Comparison of ENCODE assay signal across 28 mouse cellular contexts in the genomic region with DNA sequence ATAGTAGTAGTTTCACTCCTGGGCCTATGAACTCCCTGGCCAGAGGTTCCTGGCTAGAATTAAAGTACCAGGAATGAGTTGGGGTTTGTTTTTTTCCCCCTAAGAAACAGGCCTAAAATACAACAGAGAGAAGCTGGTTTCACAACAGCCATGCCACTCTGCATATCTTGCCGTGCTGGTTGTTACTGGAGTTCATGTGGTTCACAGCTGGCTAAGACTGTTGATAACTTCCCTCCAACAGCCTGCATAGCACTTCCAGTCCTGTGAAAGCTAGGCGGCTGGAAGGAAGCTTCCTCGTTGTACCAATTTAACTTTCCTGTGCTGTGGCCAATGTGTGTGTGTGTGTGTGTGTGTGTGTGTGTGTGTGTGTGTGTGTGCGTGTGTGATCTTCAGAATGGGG.
"Had no signal": no experiment of that assay in that cellular context is flagged by ENCODE, and none has a peak within 500 bp of the region (broad histone marks: within the 10 kb centered on the region; RNA-seq: fewer than 3 reads in every experiment).

No protein-coding gene starts in this region.

- H3K9me3 ChIP-seq: heart, embryonic 13.5 days; heart, embryonic 15.5 days; hindbrain, embryonic 10.5 days; hindbrain, embryonic 12.5 days; intestine, embryonic 15.5 days; limb, embryonic 12.5 days; liver, embryonic 12.5 days had no signal

- H3K9ac ChIP-seq: heart, embryonic 13.5 days; heart, embryonic 15.5 days; hindbrain, embryonic 12.5 days; hindbrain, embryonic 14.5 days; intestine, embryonic 15.5 days; limb, embryonic 12.5 days; liver, embryonic 12.5 days; liver, embryonic 14.5 days had no signal

- H3K4me2 ChIP-seq: heart, embryonic 11.5 days; heart, embryonic 13.5 days; heart, embryonic 15.5 days; hindbrain, embryonic 12.5 days; hindbrain, embryonic 14.5 days; intestine, embryonic 15.5 days; limb, embryonic 12.5 days; liver, embryonic 12.5 days had no signal

- H3K4me3 ChIP-seq: gastrocnemius, adult 2 months; heart, adult 2 months; heart, embryonic 13.5 days; heart, embryonic 15.5 days; hindbrain, embryonic 10.5 days; hindbrain, embryonic 12.5 days; intestine, embryonic 15.5 days; layer of hippocampus, adult 2 months; left cerebral cortex, adult 2 months; limb, embryonic 12.5 days; liver, embryonic 12.5 days had no signal

- DNase-seq: gastrocnemius, adult 2 months; gastrocnemius, postnatal 10 days; gastrocnemius, postnatal 25 days; heart, adult 11 months; heart, adult 2 months; heart, postnatal 14 days; heart, postnatal 36 days; kidney, adult 18-20 months; kidney, adult 8-10 months; kidney, postnatal 10 days; kidney, postnatal 25 days; kidney, postnatal 4 days; liver had no signal

- H3K36me3 ChIP-seq: heart, embryonic 13.5 days; heart, embryonic 15.5 days; hindbrain, embryonic 10.5 days; hindbrain, embryonic 12.5 days; intestine, embryonic 15.5 days; limb, embryonic 12.5 days; liver, embryonic 12.5 days had no signal

- H3K27me3 ChIP-seq: heart, embryonic 13.5 days; heart, embryonic 15.5 days; hindbrain, embryonic 12.5 days; intestine, embryonic 15.5 days; limb, embryonic 12.5 days; liver, embryonic 12.5 days had no signal

- ATAC-seq: hindbrain, embryonic 16.5 days; inflammation-experienced regulatory T-cells, adult 6 months; intestine, embryonic 15.5 days; intestine, postnatal 0 days; liver, embryonic 12.5 days had no signal

- H3K27ac ChIP-seq: gastrocnemius, adult 2 months; heart, adult 2 months; heart, embryonic 13.5 days; heart, embryonic 15.5 days; hindbrain, embryonic 10.5 days; hindbrain, embryonic 12.5 days; hindbrain, embryonic 14.5 days; intestine, embryonic 15.5 days; layer of hippocampus, adult 2 months; left cerebral cortex, adult 2 months; limb, embryonic 12.5 days; liver, embryonic 12.5 days; liver, embryonic 14.5 days had no signal

- H3K4me1 ChIP-seq: heart, embryonic 13.5 days; heart, embryonic 15.5 days; hindbrain, embryonic 10.5 days; hindbrain, embryonic 12.5 days; intestine, embryonic 15.5 days; limb, embryonic 12.5 days; liver, embryonic 12.5 days had no signal
